Mouse (Mus musculus) G1E-ER4 (cell line): ENCODE data around the gene Klhdc7a. TPM values are rescaled to one million over a fixed set of nuclear protein-coding genes. Genes with fewer than 3 reads are reported as not detected.

ENCODE experiments used
- GATA1 ChIP-seq: IDR thresholded peaks from one replicate; pipeline ENCODE4 v1.8.0; 2012; ENCODE audit warnings: low read length, inconsistent platforms
- polyA plus RNA-seq: library from polyadenylated mRNA; stranded (reverse); fragments of >175 nt; gene quantifications from 2 replicates; pipeline ENCODE4 v1.2.3, GENCODE M21; 2012

The Klhdc7a gene
- polyA plus RNA-seq, 1 experiment = not detected

GRCm38 (mm10) chr4:139964406-139964805 lies 3.4 kb downstream of the Klhdc7a start:
- no peak for TF ChIP-seq GATA1

- no peak for TF ChIP-seq GATA1
Observed at GRCm38 (mm10) chr4:139963911-139964310, 3.9 kb downstream of the Klhdc7a start.

GRCm38 (mm10) chr4:139963059-139963458 lies 4.8 kb downstream of the Klhdc7a start:
- TF ChIP-seq GATA1 = no peak

GRCm38 (mm10) chr4:139961816-139962215 lies 6.0 kb downstream of the Klhdc7a start:
- no peak for TF ChIP-seq GATA1

- TF ChIP-seq GATA1 = no peak
Observed at GRCm38 (mm10) chr4:139960724-139961315, 7.0 kb downstream of the Klhdc7a start.

GRCm38 (mm10) chr4:139960086-139960713 lies 7.6 kb downstream of the Klhdc7a start:
- no peak for TF ChIP-seq GATA1

- no peak for TF ChIP-seq GATA1
Observed at GRCm38 (mm10) chr4:139959188-139959587, 8.6 kb downstream of the Klhdc7a start.

GRCm38 (mm10) chr4:139950876-139951485 lies 16.8 kb downstream of the Klhdc7a start:
- no peak for TF ChIP-seq GATA1

- no peak for TF ChIP-seq GATA1
Observed at GRCm38 (mm10) chr4:139950431-139950848, 17.4 kb downstream of the Klhdc7a start.

GRCm38 (mm10) chr4:139948591-139948990 lies 19.2 kb downstream of the Klhdc7a start:
- TF ChIP-seq GATA1 = no peak

GRCm38 (mm10) chr4:139947341-139947740 lies 20.5 kb downstream of the Klhdc7a start:
- no peak for TF ChIP-seq GATA1

- TF ChIP-seq GATA1 = no peak
Observed at GRCm38 (mm10) chr4:139941831-139942230, 26.0 kb downstream of the Klhdc7a start.

- TF ChIP-seq GATA1 = no peak
Observed at GRCm38 (mm10) chr4:139935557-139935956, 32.3 kb downstream of the Klhdc7a start.

GRCm38 (mm10) chr4:139932970-139933801 lies 34.6 kb downstream of the Klhdc7a start:
- no peak for TF ChIP-seq GATA1

- TF ChIP-seq GATA1 = no peak
Observed at GRCm38 (mm10) chr4:139931790-139932510, 35.9 kb downstream of the Klhdc7a start.
